Mouse (Mus musculus) retina, embryonic 14.5 days (tissue): ENCODE measurements around the gene Tnni1.
A peak's percentile ranks its signal among the peaks of the same experiment; 100 is the strongest.

Experiments
- DNase-seq: peaks from one replicate; pipeline ENCODE4 v3.0.0-alpha.2; 2015; ENCODE audit warnings: low spot score

Gene Tnni1

DNA sequence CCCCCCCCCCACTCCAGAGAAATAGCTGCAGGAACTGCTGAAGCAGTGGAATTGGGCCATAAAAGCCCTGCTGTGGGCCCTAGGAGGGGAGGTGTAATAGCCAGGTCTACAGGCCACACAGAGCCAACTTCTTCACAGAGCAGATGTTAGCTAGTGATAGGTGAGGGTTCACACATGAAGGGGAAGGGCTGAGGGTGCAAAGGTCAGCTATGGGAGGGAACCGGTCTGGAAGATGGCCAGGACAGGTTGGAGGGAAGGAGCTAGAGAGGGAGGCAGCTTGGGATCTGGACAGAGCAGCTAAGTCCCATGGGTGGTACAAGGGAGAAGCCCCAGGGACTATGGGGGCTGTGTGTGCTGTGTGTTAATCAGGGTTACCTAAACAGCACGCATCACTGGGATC lies 30.9 kb downstream of the Tnni1 start:
- DNase-seq, result no peak

DNA sequence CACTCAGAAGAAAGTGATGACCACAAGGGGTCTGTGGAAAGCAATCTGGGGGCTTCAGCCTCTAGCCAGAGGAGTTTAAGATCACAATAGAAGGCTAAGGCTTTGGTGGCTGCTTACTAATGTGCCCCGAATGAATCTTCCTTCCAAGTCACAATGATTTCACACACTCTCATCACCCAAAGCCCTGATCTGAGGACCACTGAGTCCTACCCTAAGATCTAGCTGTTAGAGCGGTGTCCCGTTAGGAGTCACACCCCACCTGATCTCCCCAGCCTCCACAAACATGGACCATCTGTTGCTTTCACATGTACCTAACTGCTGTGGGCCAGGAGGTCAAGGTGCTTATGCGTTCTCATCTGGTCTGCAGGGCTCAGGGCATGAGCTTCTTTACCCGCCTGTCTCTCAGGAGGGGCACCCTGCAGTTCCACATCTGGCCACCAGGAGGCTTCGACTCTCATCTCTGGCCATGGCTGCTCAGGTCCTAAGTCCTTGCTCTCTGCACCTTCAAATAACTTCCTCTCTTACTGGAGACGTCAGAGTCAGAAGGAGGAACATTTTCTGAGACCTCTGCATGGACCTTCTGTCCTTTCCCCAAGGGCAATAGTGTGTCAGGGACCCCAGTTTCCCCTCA lies 31.9 kb downstream of the Tnni1 start:
- peak; percentile 94 for DNase-seq

DNA sequence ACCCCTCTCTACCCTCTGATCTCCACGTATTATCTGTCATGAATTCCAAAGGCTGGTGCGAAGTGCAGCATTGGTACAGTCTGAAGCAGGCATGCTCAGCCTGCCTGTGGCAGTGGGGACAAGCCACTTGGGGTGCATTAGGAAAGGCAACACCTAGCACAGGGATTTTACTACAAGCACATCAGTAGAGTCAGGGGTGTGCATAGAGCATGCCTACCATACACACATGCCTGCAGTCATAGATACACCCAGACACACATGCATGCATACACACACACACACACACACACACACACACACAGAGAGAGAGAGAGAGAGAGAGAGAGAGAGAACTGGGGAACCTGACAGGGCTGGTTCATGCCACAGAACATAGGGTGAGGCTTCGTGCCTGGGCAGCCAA lies 33.0 kb downstream of the Tnni1 start:
- no peak for DNase-seq

DNA sequence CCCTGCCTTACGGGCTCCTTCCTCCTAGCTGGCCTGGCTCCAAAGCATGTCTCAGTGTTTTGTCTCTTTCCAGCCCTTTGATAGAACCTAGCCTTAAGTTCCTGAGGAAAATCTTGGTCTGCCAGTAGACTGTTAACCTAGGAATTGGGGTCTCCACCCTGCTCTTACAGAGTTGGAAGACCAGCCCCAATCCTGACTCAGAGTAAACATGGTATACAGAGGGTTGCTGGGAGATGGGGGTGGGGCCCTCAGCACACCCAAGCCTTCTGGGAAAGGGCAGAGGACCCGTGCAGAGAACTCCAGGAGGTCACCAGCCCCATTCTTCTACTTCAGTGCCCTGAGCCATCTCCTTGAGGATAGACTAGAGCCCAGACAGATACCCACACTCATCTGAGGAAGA lies 33.4 kb downstream of the Tnni1 start:
- DNase-seq, result no peak

DNA sequence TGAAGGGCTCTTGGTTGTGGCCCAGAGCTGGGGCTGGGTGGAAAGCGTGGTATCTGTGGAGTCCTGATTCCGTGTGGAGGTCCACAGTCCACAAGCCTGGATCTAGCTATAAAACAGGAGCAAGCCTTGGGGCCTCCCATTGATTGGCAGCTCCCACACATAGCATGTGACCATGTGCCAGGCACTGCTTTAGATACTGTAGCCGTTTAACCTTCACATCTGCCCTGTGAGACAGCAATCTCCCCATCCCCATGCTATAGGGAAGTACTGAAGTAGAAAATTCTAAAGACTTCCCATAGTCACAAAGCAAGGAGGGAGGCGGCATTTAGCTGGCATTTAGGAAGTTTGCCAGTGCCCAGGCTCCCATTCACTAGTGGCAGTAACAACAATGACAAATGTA lies 33.8 kb downstream of the Tnni1 start:
- no peak for DNase-seq

DNA sequence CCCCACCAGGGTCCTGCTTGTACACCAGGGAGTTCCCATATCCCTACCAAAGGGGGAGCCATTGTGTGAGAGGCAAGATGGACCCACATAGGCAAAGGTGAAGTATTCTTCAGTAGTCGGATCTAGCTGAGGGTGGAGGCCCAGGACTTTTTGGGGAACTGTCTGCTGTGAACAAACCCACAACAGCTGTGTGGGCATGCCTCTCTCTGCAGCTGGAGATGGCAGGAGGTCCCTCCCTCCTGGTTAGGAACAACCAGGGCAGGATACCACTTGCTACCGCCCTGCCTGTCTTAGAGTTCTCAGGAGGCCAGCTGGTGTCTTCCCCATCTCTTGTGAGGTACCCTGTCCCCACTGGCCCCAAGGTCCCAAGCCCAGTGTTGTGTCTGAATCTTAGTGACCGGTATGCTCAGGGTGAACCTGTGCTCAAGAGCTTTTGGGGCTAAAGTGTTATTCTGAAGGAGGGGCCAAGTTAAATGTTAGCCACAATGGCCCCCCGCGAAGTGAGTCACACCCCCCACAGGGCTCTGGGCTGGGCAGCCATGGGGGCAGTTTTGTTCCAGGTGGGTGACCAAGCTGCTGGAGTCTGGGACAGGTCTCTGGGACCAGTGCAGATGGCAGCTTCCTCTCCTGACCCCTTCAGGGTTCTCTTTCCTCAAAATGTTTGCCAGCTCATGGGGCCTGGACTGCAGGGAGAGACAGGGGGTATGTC lies 34.6 kb downstream of the Tnni1 start:
- DNase-seq, result no peak

DNA sequence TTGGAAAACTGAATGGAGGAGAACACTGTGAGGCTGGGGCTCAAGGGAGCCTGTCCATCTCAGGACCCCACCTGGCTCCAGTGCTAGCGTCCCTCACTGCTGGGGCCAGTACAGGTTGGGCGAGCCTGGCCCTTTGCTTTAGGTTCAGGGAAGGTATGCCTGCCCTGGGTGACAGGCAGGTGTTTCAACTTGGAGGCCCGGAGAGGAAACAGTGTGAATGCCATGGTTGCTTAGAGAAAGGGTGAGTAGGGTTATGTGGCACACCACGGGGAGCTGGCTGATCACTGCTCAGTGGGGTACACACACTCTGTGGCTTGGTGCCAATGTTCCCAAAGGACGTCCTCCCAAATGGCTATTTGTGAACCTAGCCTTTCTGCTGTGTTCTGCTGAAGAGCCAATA lies 35.3 kb downstream of the Tnni1 start:
- no peak for DNase-seq

DNA sequence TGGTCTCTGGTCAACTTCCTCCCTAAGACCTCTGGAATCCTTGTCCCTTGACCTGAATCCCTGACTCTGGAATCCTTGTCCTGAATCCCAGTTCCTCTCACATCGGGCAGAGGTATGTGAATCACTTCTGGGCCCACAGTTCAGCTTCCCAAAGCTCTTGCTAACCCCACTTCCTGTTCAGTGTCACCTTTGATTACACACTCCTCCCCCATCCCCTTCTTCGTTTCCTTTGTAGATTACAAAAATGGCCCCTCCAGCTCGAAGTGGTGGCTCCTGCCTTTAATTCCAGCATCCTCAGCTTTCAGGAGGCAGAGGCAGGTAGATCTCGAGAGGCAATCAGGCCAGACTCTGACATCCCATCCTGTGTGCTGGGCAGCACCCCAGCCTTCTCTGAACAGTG lies 38.4 kb downstream of the Tnni1 start:
- no peak for DNase-seq

DNA sequence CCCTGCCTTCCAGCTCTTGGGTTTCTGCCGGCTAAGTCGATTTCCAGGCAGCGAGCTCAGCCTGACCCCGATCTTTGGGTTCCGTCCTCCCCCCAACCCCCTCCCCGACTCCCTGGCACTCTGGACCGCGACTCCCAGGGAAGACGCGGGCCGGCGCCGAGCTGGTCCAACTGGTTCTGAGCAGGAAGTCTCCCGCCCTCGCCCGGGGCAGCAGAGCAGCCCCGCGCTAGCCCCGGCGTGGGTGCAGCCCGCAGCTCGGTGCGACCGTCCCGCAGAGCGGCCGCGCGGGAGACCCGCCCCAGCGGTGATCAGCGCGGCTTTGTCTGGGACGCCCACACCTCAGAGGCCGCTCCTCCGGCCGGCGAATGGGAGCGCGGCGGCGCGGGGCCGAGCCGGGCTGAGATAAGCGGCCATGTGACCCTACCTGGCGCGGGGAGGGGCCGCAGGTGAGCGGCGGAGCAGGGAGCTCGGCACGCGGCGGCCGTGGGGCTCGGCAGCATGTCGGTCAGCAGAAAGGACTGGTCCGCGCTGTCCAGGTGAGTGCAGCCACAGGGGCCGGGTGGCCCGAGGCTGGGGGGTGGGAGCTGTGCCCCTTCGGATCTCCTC lies 39.4 kb downstream of the Tnni1 start, which contains the start of gene Lad1:
Gene Lad1, plus strand, starts transcription at position 118 of the 606 bp plus-strand sequence.
- DNase-seq, result peak; percentile 48

DNA sequence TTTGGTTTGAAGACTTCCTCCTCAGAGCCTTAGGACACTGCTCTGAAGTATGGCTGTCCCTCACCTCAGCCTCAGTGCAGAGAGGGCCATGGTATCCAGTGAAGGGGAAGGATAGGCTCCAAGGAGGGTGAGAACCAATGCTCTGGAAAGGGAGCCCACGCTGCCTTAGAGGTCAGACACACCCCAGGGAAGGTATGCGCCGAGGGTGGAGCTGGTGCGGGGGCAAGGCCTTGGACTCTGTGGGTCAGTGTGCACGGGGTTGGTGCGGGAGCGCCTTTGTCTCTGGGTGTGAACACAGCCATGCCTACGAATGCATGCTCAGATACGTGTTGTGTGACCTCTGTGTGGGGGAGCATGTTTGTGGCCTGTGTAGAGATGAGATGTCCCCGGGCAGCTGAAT lies 40.8 kb downstream of the Tnni1 start:
- no peak for DNase-seq

DNA sequence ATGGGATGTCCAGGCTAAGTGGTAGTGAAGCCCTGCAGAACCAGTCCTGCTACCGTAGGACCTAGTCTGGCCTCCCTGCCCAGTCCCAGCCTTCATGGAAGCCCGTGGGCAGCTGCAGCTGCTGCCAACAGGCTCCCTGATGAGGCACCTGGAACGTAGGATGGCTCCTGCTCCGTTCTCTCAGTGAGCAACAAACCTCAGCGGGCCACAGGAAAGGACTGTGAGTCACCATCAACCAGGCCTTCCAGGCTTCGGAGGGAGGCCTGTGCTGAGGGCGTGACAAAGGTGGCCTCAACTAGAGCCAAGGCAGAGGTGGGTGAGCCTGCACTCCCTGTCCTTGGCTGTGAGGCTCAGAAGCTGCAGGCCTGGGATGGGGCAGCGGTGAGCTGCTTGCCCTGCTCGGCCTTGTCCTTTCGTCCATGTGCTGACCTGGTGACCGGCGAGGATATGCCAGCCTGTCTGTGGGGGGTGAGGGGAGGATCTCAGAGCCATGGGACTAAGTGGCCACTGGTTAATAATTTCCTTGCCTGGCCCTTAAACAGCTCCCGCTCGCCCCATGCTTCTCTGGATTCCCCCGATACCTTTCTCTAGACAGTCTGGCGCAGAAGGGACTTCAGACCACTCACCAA lies 41.6 kb downstream of the Tnni1 start:
- no peak for DNase-seq

DNA sequence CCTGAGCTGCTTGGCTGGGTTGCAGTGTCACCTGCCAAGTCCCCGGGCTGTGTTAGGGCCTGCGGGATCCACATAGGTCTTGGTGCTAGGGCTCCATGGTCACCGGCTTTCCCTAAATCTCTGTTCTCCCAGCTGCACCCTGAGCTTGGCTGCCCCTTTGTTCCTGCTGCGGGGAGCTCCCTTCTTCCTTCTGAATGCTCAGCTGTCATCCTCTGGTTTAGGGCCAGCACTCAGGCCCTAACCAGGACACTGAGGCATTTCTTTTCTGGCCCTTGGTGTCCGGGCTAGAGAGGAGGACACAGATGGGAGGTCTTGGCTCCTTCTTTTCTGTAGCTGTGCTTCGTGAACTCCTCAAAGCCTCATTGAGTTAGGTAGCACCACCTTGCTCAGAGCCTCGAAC lies 42.5 kb downstream of the Tnni1 start:
- no peak for DNase-seq

DNA sequence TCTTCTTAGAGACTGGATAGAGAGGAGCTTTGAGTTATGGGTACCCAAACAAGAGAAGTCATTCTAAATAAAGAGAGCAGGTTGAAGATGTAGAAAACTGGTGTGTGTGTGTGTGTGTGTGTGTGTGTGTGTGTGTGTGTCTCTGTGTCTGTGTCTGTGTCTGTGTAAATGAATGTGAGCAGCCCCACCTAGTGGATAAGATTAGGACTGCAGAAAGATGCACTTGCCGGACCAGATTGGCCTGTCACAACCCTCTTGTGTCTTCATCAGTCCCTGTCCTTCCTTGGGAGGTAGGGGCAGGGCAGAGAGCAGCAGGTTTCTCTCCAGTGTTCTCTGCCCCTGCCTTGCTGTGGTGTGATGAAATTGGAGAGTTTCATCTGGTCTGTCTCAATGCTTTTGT lies 49.7 kb downstream of the Tnni1 start:
- DNase-seq, result peak; percentile 80

DNA sequence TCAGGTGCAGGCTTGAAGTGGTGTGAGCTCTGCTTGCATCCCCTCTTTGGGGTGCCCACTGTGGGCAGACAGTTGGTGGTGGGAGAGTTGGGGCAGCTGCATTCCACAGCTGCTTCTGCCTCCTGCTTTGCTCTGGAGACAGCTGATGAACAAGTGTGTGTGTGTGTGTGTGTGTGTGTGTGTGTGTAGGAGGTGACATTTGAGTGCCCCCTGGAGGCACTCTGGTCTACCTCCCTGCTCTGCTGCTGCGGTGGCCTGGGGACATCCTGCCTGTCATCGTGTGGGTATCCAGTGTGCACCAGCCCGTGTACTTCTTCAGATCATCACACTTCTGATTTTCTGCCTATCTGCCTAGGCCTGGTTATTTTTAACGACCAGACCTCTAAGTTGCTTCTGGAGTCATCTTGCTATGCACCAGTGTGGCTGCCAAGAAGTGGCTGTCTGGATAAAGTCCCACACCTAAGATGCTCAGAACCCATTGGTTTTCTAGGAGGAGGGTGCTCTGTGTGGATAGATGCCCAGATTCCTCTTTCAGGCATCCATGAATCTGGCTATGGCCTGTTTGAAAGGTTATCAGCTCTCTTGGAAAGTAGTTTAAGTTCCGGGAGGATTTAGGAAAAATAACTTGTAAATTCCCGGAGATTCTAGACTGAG lies 55.1 kb downstream of the Tnni1 start:
- peak; percentile 29 for DNase-seq

DNA sequence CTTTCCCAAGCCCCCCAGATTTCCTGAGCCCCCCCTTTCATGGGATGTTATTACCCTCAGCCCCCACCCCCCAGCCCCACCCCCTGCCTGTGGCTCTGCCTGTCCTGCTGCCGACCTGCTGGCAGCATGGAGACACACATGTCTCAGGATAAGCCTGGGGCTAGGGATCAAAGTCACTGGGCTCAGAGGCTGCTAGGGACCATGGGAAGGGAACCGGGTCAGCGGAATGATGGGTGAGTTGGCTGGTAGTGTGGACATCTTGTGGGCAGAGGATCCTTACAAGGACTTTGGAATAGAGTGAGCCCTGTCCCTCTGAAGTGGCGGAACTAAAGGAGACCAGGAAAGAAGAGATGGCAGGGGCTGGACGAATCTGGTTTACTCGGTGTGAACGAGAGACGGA lies 55.7 kb downstream of the Tnni1 start:
- no peak for DNase-seq

DNA sequence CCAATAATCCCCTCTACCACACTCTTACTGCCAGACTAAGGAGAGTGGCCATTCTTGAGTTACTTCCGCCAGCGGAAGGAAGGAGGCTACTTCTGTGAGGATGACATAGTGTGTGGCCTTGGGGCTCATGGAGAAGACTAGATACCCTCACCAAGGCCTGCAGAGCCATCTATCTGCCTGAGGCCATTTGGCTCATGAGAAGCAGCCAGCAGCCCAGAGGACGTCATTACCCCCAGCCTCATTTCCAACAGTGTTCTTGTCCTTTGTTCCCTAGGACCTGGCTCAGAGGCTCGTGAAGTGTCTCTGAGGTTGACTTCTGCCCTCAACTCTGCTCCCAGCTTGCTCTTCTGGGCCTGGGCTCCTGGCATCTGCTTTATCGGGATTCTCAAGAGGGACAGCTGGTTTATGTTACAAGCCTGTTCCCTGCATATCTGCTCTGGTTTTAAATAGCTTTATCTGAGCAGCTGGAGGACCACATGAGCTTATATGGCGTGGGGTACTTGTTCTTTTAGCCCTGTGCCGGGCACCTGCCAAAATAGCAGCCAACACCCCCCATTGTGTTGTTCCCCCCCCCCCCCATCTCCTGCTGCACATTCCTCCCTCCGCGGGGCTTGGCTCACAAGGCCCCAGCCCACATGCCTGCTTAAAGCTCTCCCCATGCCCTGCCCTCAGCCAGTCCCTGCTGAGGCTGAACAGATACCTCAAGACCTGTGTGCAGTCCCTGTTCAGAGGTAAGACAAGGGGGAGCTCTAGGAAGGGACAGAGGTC lies 56.7 kb downstream of the Tnni1 start, which contains the start of gene Tnnt2:
Gene Tnnt2, plus strand, starts transcription at position 639 of the 768 bp plus-strand sequence.
- no peak for DNase-seq

DNA sequence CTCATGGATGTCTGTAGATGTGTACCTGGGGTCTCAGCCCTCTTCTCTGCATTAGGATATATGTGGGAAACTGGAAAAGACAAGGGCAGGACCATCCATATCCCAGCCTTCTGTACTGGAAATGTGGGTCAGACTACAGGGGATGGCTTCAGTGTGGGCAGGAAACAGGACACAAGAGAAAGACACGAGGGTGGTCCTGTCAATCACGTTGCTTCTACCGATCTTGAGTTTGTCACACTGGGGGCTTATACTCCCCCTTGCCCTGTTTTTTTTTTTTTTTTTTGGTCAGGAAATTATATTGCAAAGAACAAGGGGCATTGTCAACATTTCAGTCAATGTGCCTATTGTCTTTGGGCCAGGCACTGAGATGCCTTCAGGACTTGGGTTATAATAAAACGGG lies 59.4 kb downstream of the Tnni1 start:
- DNase-seq, result peak; percentile 70

DNA sequence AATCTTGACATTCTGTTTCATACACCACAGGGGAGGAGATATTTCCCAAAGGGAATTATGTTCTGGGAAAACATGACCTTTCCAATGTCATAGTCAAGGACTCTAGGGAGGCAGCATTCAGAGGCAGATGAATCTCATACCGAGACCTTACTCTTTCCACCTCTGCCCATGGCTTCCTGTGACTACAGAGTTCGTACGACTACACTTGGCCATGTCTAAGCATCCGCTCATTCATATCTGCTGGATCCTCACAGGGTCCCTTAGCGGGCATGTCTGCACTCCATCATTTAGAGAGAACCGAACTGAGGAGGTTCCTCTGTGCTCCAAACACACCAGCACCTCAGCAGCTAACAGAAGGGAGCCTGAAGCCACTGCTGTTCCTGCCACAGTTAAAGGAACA lies 59.8 kb downstream of the Tnni1 start:
- no peak for DNase-seq

DNA sequence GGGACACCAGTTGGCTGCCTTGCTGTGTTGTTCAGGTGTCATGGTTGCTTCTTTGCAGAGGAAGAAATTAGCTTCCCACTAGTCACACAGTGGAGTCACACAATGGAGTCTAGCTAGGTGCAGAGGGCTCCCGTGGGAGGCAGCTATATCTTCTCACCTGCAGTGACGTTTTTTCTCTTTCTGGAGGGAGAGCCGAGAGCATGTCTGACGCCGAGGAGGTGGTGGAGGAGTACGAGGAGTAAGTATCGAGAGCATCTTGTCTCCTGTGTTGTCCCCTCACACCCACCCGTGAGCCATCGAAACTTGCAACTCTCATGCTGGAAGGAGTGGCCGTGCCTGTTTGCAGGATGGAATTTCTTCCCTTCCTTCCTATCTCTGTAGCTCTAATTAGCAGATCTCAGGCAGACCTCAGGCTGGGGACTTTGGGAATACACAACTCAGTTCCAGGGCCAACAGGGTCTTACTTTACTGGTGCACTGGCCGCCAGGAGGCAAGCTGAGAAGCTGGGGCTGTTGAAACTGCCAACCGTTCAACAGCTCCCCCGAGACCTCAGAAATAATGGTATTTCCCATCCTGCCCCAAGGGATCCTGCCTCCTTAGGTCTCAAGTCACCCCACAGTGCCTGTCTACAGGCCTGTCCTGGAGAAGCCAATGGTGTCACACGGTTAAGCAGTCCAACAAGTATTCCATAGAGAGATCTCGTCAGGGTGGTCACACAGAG lies 61.6 kb downstream of the Tnni1 start:
- no peak for DNase-seq

DNA sequence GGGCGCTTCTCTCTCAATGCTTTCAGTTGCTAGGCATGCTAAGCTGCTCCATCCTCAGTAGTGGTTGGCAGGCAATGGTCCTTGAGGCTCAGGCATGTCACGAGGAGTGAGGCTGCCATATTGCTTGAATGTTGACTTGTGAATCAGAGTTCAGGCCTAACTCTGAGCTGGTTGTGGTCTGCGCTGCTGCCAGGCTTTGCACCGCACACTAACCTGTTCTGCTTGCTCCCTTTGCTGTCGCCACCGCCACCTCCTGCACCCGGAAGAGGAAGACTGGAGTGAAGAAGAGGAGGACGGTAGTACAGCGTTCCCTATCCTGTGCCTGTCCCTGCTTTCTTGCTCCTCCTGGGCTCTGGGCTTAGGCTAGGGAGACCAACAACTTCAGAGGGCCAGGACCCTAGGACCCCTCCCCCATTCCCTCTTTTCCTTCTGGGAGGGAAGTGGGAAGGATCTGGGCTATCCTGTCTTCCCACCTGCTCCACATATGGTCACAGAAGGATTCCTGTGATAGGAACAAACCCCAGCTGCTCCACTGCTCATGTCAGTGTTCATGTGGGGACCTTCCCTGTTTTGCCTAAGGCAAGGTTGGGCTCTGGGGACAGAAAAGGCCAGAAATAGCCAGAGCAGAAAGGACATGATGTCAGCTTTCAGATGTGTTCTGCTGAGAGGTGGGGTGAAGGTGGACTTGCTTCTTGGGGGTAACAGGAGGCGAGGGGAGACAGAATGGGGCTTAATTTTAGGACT lies 64.5 kb downstream of the Tnni1 start:
- no peak for DNase-seq
